Mouse (Mus musculus) kidney, postnatal 0 days (tissue): ENCODE measurements around the gene Ovca2. TPM values are rescaled to one million over a fixed set of nuclear protein-coding genes. Genes with fewer than 3 reads are reported as not detected.

Experiments used
- ATAC-seq: fragments of 200-750 bp; cut with Nextera tagmentation; replicated peaks from 2 replicates; pipeline ENCODE4 v1.8.0; 2017; ENCODE audit warnings: low read depth, moderate number of reproducible peaks, moderate TSS enrichment, moderate library complexity; ENCODE audit not compliant: low FRiP score
- DNase-seq: peaks from one replicate; pipeline ENCODE4 v3.0.0-alpha.2; 2016; ENCODE audit warnings: low spot score
- H3K27ac ChIP-seq: fragments of 300-500 bp; sonication (generic); 2 replicates; pipeline ENCODE4 v1.5.1; 2014; ENCODE audit warnings: mild to moderate bottlenecking
- H3K27me3 ChIP-seq: fragments of 300-500 bp; sonication (generic); 2 replicates; pipeline ENCODE4 v1.6.1; 2014; ENCODE audit warnings: low read length, mixed read lengths; ENCODE audit not compliant: insufficient read depth
- H3K36me3 ChIP-seq: fragments of 300-500 bp; sonication (generic); 2 replicates; pipeline ENCODE4 v1.6.1; 2014; ENCODE audit warnings: low read length, mixed read lengths; ENCODE audit not compliant: insufficient read depth
- H3K4me1 ChIP-seq: fragments of 300-500 bp; sonication (generic); replicated peaks from 2 replicates; pipeline ENCODE4 v1.6.1; 2014; ENCODE audit warnings: antibody characterized with exemption, low read length, mixed read lengths; ENCODE audit not compliant: insufficient read depth
- H3K4me2 ChIP-seq: fragments of 300-500 bp; sonication (generic); 2 replicates; pipeline ENCODE4 v1.6.1; 2014; ENCODE audit warnings: mild to moderate bottlenecking, low read length, moderate library complexity, mixed read lengths
- H3K4me3 ChIP-seq: fragments of 300-500 bp; sonication (generic); replicated peaks from 2 replicates; pipeline ENCODE4 v1.5.1; 2014; ENCODE audit warnings: low read depth, low read length
- H3K9ac ChIP-seq: fragments of 300-500 bp; sonication (generic); 2 replicates; pipeline ENCODE4 v1.6.1; 2014; ENCODE audit warnings: low read depth, low read length
- H3K9me3 ChIP-seq: fragments of 300-500 bp; sonication (generic); replicated peaks from 2 replicates; pipeline ENCODE4 v1.6.1; 2016; ENCODE audit warnings: low read length, inconsistent platforms, mixed read lengths
- CTCF ChIP-seq: IDR thresholded peaks from 2 replicates; pipeline ENCODE4 v1.5.1; 2016; ENCODE audit warnings: antibody characterized with exemption, low read depth, mild to moderate bottlenecking, moderate library complexity
- WGBS: fragments of 180-500 bp; shearing (Covaris S2); extraction: QIAGEN DNeasy Blood & Tissue Kit; methylation state at CpG from one replicate; pipeline ENCODE4 v1.1.7; 2014; 5-methylcytosine and 5-hydroxymethylcytosine counted together
- polyA plus RNA-seq: library from polyadenylated mRNA; unstranded; fragments of >200 nt; fragmentation: Nextera tagmentation; extraction: Ambion mirVana; gene quantifications from 2 replicates; pipeline ENCODE4 v1.2.1, GENCODE M21; 2015

The Ovca2 gene
- polyA plus RNA-seq, 1 experiment from 2014 or later = 26.6 TPM

GRCm38 (mm10) chr11:75145841-75146240, 32.8 kb downstream of the Ovca2 start:
- Histone ChIP-seq H3K4me3 (no peak overlapping the region), H3K27me3 (no peaks in the 10 kb centered on the region), H3K9ac (no peak overlapping the region), H3K27ac (no peak overlapping the region), H3K4me2 (no peak overlapping the region), H3K9me3 (no peaks in the 10 kb centered on the region), H3K4me1 (peaks cover 13% of the 10 kb centered on the region; the same call in 1 of the 2 replicates), H3K36me3 (peaks cover 27% of the 10 kb centered on the region)
- ATAC-seq (no peak), DNase-seq (peak; percentile 47)
- WGBS = 54% methylated on average over 2 of the region's 2 CpGs
- TF ChIP-seq CTCF = no peak

- Histone ChIP-seq H3K4me2 (no peak overlapping the region), H3K4me1 (peaks cover 24% of the 10 kb centered on the region), H3K4me3 (no peak overlapping the region), H3K27me3 (no peaks in the 10 kb centered on the region), H3K36me3 (peaks cover 21% of the 10 kb centered on the region), H3K27ac (peak overlapping the region; percentile 86; the same call in 1 of the 2 replicates), H3K9me3 (no peaks in the 10 kb centered on the region), H3K9ac (no peak overlapping the region)
- TF ChIP-seq CTCF = no peak
- ATAC-seq = no peak
- 84% methylated on average over 4 of the region's 4 CpGs for WGBS
- no peak for DNase-seq
Measured at GRCm38 (mm10) chr11:75142749-75143148, 35.9 kb downstream of the Ovca2 start.

GRCm38 (mm10) chr11:75141913-75142312, 36.7 kb downstream of the Ovca2 start:
- TF ChIP-seq CTCF = no peak
- no peak overlapping the region for H3K9ac ChIP-seq
- DNase-seq (peak; percentile 87), ATAC-seq (no peak)
- H3K4me1 ChIP-seq = peaks cover 23% of the 10 kb centered on the region
- no peak overlapping the region for H3K4me2 ChIP-seq
- H3K27me3 ChIP-seq = no peaks in the 10 kb centered on the region
- peaks cover 21% of the 10 kb centered on the region for H3K36me3 ChIP-seq
- H3K4me3 ChIP-seq = no peak overlapping the region
- no peaks in the 10 kb centered on the region for H3K9me3 ChIP-seq
- 28% methylated on average over 1 of the region's 1 CpGs for WGBS
- H3K27ac ChIP-seq = peak overlapping the region; percentile 86

- Histone ChIP-seq H3K4me3 (no peak overlapping the region), H3K4me1 (peaks cover 21% of the 10 kb centered on the region; the same call in 1 of the 2 replicates), H3K9me3 (no peaks in the 10 kb centered on the region), H3K9ac (no peak overlapping the region), H3K4me2 (no peak overlapping the region), H3K36me3 (peaks cover 21% of the 10 kb centered on the region), H3K27ac (peak overlapping the region; percentile 86), H3K27me3 (no peaks in the 10 kb centered on the region)
- no peak for DNase-seq
- WGBS = 60% methylated on average over 3 of the region's 3 CpGs
- ATAC-seq = no peak
- no peak for TF ChIP-seq CTCF
Measured at GRCm38 (mm10) chr11:75141038-75141437, 37.6 kb downstream of the Ovca2 start.

GRCm38 (mm10) chr11:75140431-75140830, 38.2 kb downstream of the Ovca2 start:
- no peak overlapping the region for H3K4me3 ChIP-seq
- H3K4me1 ChIP-seq = peaks cover 22% of the 10 kb centered on the region; the same call in 1 of the 2 replicates
- no peak for ATAC-seq
- peak overlapping the region; percentile 86 for H3K27ac ChIP-seq
- H3K9me3 ChIP-seq = no peaks in the 10 kb centered on the region
- TF ChIP-seq CTCF = no peak
- H3K9ac ChIP-seq = no peak overlapping the region
- WGBS = 52% methylated on average over 5 of the region's 5 CpGs
- peaks cover 21% of the 10 kb centered on the region for H3K36me3 ChIP-seq
- DNase-seq = no peak
- no peak overlapping the region for H3K4me2 ChIP-seq
- H3K27me3 ChIP-seq = no peaks in the 10 kb centered on the region

- DNase-seq (peak; percentile 88), ATAC-seq (peak; percentile 48; the same call in 1 of the 2 replicates)
- H3K9me3 ChIP-seq = no peaks in the 10 kb centered on the region
- peak; percentile 35 for TF ChIP-seq CTCF
- no peaks in the 10 kb centered on the region for H3K27me3 ChIP-seq
- WGBS = 13% methylated on average over 11 of the region's 11 CpGs
- peak overlapping the region; percentile 86 for H3K27ac ChIP-seq
- H3K4me2 ChIP-seq = peak overlapping the region; percentile 7; the same call in 1 of the 2 replicates
- H3K36me3 ChIP-seq = peaks cover 15% of the 10 kb centered on the region
- H3K4me3 ChIP-seq = no peak overlapping the region
- H3K4me1 ChIP-seq = peaks cover 33% of the 10 kb centered on the region
- H3K9ac ChIP-seq = no peak overlapping the region
Measured at GRCm38 (mm10) chr11:75139122-75139963, 39.3 kb downstream of the Ovca2 start.
